Mouse (Mus musculus) MEL-GATA-1-ER (cell line): ENCODE measurements at regions not wholly inside any gene's neighbourhood (a gene's known extent, or its start where the extent isn't known, plus 50 kb on each side); places are given as distances from the start of the nearest gene placed in this dataset.

ENCODE experiments used
- DNase-seq: peaks from one replicate; pipeline ENCODE4 v3.0.0-alpha.2; 2012; ENCODE audit warnings: low read depth; ENCODE audit errors: extremely low read depth

- DNase-seq, result no peak
Observed at GRCm38 (mm10) chr15:68014605-68015305, 1514.0 kb upstream of the Lrrc6 start.

GRCm38 (mm10) chr15:68011162-68011561, 1510.5 kb upstream of the Lrrc6 start:
- DNase-seq, result no peak

- no peak for DNase-seq
Observed at GRCm38 (mm10) chr15:68010189-68010588, 1509.5 kb upstream of the Lrrc6 start.

GRCm38 (mm10) chr15:68004798-68005197, 1504.1 kb upstream of the Lrrc6 start:
- DNase-seq, result no peak

- no peak for DNase-seq
Observed at GRCm38 (mm10) chr15:67996532-67996931, 1495.8 kb upstream of the Lrrc6 start.

- no peak for DNase-seq
Observed at GRCm38 (mm10) chr15:67989428-67990272, 1488.9 kb upstream of the Lrrc6 start.

GRCm38 (mm10) chr15:67987941-67988340, 1487.2 kb upstream of the Lrrc6 start:
- DNase-seq, result no peak

- DNase-seq, result peak; percentile 13
Observed at GRCm38 (mm10) chr15:67983253-67983652, 1482.5 kb upstream of the Lrrc6 start.

GRCm38 (mm10) chr15:67981876-67982275, 1481.2 kb upstream of the Lrrc6 start:
- no peak for DNase-seq

GRCm38 (mm10) chr15:67979451-67979850, 1478.7 kb upstream of the Lrrc6 start:
- no peak for DNase-seq

GRCm38 (mm10) chr15:67977210-67977609, 1476.5 kb upstream of the Lrrc6 start:
- DNase-seq, result no peak

- DNase-seq, result no peak
Observed at GRCm38 (mm10) chr15:67971998-67972397, 1471.3 kb upstream of the Lrrc6 start.

- no peak for DNase-seq
Observed at GRCm38 (mm10) chr15:67954216-67954615, 1453.5 kb upstream of the Lrrc6 start.

GRCm38 (mm10) chr15:67950281-67951040, 1449.8 kb upstream of the Lrrc6 start:
- no peak for DNase-seq

GRCm38 (mm10) chr15:67944330-67945082, 1443.8 kb upstream of the Lrrc6 start:
- no peak for DNase-seq

- DNase-seq, result no peak
Observed at GRCm38 (mm10) chr15:67943046-67943445, 1442.3 kb upstream of the Lrrc6 start.

GRCm38 (mm10) chr15:67940510-67940909, 1439.8 kb upstream of the Lrrc6 start:
- no peak for DNase-seq

- DNase-seq, result no peak
Observed at GRCm38 (mm10) chr15:67924885-67925284, 1424.2 kb upstream of the Lrrc6 start.

- DNase-seq, result peak; percentile 5
Observed at GRCm38 (mm10) chr15:67907034-67907433, 1406.3 kb upstream of the Lrrc6 start.

GRCm38 (mm10) chr15:67905279-67905678, 1404.6 kb upstream of the Lrrc6 start:
- DNase-seq, result no peak

- no peak for DNase-seq
Observed at GRCm38 (mm10) chr15:67904646-67905045, 1403.9 kb upstream of the Lrrc6 start.
